Mouse (Mus musculus): ENCODE results near the gene Bcl11a. TPM values are rescaled to one million over a fixed set of nuclear protein-coding genes. Genes with fewer than 3 reads are reported as not detected.

Bcl11a gene
- total and polyA plus RNA-seq, 2 experiments from 2014 or later: 70.8 to 173 TPM

DNA sequence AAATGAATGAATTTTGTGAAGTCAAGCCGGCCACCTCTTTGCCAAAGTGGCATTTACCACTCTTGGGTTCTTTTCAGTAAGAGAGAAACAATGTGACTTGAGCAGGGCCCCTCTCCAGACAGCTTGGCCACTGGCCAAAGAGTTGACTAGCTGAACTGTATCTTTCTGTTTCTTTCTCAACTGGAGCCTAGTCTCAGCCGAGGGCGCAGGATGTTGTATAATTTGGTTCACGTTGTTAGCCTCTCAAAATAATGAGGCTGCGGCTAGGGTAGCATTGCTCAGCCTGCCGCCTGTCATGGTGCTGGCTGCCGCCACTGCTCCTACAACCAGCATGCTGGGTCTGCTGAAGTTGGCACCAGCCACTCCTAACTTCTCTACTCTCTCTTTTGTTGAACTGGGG, 84.2 kb downstream of the Bcl11a start:
- H3K9me3 ChIP-seq (ENCODE audit: low read length): no peaks in the 10 kb centered on the region
- peak; percentile 83 for DNase-seq
- no peak overlapping the region for H3K4me2 ChIP-seq (ENCODE audit: low read depth)
- peaks cover 24% of the 10 kb centered on the region for H3K36me3 ChIP-seq (ENCODE audit: insufficient read depth)
- TF ChIP-seq CTCF (IDR thresholded peaks at IDR 0.05; ENCODE audit: low read depth): no peak
- peak overlapping the region; percentile 57; the same call in 1 of the 2 replicates for H3K27ac ChIP-seq (ENCODE audit: low read depth, low read length)
- no peaks in the 10 kb centered on the region for H3K27me3 ChIP-seq (ENCODE audit: insufficient read depth, low read length)
- WGBS: 12% methylated on average over 7 of the region's 7 CpGs
- peak; percentile 86 for ATAC-seq
- no peak overlapping the region for H3K9ac ChIP-seq
- peaks cover 35% of the 10 kb centered on the region for H3K4me1 ChIP-seq (ENCODE audit: insufficient read depth)
- no peak overlapping the region for H3K4me3 ChIP-seq (ENCODE audit: low read depth, low read length)

DNA sequence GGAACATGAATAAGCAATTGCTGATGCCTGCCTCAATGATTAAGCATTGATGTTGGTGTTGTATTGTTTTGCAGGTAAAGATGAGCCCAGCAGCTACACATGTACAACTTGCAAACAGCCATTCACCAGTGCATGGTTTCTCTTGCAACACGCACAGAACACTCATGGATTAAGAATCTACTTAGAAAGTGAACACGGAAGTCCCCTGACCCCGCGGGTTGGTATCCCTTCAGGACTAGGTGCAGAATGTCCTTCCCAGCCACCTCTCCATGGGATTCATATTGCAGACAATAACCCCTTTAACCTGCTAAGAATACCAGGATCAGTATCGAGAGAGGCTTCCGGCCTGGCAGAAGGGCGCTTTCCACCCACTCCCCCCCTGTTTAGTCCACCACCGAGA, 85.2 kb downstream of the Bcl11a start:
- Histone ChIP-seq H3K27ac (ENCODE audit: low read depth, low read length) (peak overlapping the region; percentile 57; the same call in 1 of the 2 replicates), H3K36me3 (ENCODE audit: insufficient read depth) (peaks cover 24% of the 10 kb centered on the region), H3K9ac (no peak overlapping the region), H3K27me3 (ENCODE audit: insufficient read depth, low read length) (no peaks in the 10 kb centered on the region), H3K9me3 (ENCODE audit: low read length) (no peaks in the 10 kb centered on the region), H3K4me2 (ENCODE audit: low read depth) (no peak overlapping the region), H3K4me3 (ENCODE audit: low read depth, low read length) (no peak overlapping the region), H3K4me1 (ENCODE audit: insufficient read depth) (peaks cover 35% of the 10 kb centered on the region)
- WGBS: 97% methylated on average over 8 of the region's 8 CpGs
- DNase-seq: no peak
- TF ChIP-seq CTCF (IDR thresholded peaks at IDR 0.05; ENCODE audit: low read depth): no peak
- no peak for ATAC-seq

DNA sequence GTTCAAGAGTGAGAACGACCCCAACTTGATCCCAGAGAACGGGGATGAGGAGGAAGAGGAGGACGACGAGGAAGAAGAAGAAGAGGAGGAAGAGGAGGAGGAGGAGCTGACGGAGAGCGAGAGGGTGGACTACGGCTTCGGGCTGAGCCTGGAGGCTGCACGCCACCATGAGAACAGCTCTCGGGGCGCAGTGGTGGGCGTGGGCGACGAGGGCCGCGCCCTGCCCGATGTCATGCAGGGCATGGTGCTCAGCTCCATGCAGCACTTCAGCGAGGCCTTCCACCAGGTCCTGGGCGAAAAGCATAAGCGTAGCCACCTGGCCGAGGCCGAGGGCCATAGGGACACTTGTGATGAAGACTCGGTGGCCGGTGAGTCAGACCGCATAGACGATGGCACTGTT, 86.2 kb downstream of the Bcl11a start:
- no peak overlapping the region for H3K27ac ChIP-seq (ENCODE audit: low read depth, low read length)

DNA sequence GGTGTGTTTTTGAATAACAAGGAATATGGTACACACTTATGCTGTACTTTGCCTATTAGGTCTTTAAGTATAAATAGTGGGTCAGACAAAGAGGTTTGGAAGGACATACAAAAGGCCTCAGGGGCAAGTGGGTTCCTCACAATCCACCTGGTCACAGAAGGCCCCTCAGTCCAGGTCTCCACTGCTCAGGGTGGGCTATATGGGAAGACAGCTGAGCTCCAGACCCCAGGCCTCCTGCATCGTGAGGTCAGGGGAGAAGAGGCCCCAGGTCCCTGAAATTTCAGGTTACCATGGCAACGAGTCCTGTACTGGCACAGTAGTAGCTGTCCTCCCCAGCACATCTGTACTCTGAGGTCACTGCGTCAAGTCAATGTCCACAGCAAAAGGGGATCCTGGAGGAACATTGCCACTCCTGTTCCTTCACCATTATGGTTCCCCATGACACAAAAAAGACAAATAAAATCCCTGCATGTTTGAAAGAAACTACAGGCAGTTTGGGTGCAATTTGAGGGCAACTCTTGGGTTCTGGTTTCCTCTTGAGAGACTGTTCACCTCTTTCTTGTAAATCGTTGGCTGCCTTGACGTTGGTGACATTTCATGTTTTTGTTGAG, 93.9 kb downstream of the Bcl11a start:
- no peak overlapping the region for H3K27ac ChIP-seq (ENCODE audit: low read depth, low read length)
- H3K4me2 ChIP-seq (ENCODE audit: low read depth): no peak overlapping the region
- H3K9ac ChIP-seq: no peak overlapping the region
- H3K9me3 ChIP-seq (ENCODE audit: low read length): no peaks in the 10 kb centered on the region
- ATAC-seq: peak; percentile 15; the same call in 1 of the 2 replicates
- H3K4me1 ChIP-seq (ENCODE audit: insufficient read depth): 0 out of 2 replicates have a peak, but pooled peaks cover 4% of the 10 kb centered on the region
- H3K4me3 ChIP-seq (ENCODE audit: low read depth, low read length): no peak overlapping the region
- TF ChIP-seq CTCF (IDR thresholded peaks at IDR 0.05; ENCODE audit: low read depth): no peak
- H3K36me3 ChIP-seq (ENCODE audit: insufficient read depth): peaks cover 12% of the 10 kb centered on the region
- 79% methylated on average over 5 of the region's 5 CpGs for WGBS
- H3K27me3 ChIP-seq (ENCODE audit: insufficient read depth, low read length): no peaks in the 10 kb centered on the region
- no peak for DNase-seq

More for the DNA sequence above, 86.2 kb downstream of the Bcl11a start:
- Histone ChIP-seq H3K4me2 (ENCODE audit: low read depth) (no peak overlapping the region), H3K9ac (no peak overlapping the region), H3K9me3 (ENCODE audit: low read length) (no peaks in the 10 kb centered on the region), H3K4me1 (ENCODE audit: insufficient read depth) (peaks cover 39% of the 10 kb centered on the region), H3K27me3 (ENCODE audit: insufficient read depth, low read length) (no peaks in the 10 kb centered on the region), H3K36me3 (ENCODE audit: insufficient read depth) (peaks cover 24% of the 10 kb centered on the region), H3K4me3 (ENCODE audit: low read depth, low read length) (no peak overlapping the region)
- 97% methylated on average over 26 of the region's 26 CpGs for WGBS
- no peak for DNase-seq
- no peak for TF ChIP-seq CTCF (IDR thresholded peaks at IDR 0.05; ENCODE audit: low read depth)
- no peak for ATAC-seq

DNA sequence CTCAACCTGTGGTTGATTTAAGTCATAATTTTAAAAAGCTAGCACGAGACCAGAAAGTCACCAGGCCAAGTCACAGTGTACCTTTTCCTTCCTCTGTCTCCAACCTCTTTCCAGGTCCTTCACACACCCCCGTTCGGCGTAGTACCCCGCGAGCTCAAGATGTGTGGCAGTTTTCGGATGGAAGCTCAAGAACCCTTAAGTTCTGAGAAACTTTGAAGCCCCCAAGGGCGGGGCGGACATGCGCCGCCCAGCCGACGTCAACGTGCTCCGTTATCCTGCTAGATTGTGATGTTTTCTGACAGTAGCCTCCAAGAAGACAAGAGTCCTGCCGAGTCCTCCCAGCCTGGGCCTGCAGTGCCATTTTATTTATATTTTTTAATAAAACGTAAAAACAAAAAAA, 94.7 kb downstream of the Bcl11a start:
- 94% methylated on average over 17 of the region's 17 CpGs for WGBS
- H3K9me3 ChIP-seq (ENCODE audit: low read length): no peaks in the 10 kb centered on the region
- H3K36me3 ChIP-seq (ENCODE audit: insufficient read depth): peaks cover 12% of the 10 kb centered on the region
- no peak for ATAC-seq
- no peak overlapping the region for H3K4me3 ChIP-seq (ENCODE audit: low read depth, low read length)
- TF ChIP-seq CTCF (IDR thresholded peaks at IDR 0.05; ENCODE audit: low read depth): no peak
- H3K4me2 ChIP-seq (ENCODE audit: low read depth): no peak overlapping the region
- H3K27me3 ChIP-seq (ENCODE audit: insufficient read depth, low read length): no peaks in the 10 kb centered on the region
- no peak overlapping the region for H3K27ac ChIP-seq (ENCODE audit: low read depth, low read length)
- H3K4me1 ChIP-seq (ENCODE audit: insufficient read depth): 0 out of 2 replicates have a peak, but pooled peaks cover 4% of the 10 kb centered on the region
- no peak overlapping the region for H3K9ac ChIP-seq
- no peak for DNase-seq

DNA sequence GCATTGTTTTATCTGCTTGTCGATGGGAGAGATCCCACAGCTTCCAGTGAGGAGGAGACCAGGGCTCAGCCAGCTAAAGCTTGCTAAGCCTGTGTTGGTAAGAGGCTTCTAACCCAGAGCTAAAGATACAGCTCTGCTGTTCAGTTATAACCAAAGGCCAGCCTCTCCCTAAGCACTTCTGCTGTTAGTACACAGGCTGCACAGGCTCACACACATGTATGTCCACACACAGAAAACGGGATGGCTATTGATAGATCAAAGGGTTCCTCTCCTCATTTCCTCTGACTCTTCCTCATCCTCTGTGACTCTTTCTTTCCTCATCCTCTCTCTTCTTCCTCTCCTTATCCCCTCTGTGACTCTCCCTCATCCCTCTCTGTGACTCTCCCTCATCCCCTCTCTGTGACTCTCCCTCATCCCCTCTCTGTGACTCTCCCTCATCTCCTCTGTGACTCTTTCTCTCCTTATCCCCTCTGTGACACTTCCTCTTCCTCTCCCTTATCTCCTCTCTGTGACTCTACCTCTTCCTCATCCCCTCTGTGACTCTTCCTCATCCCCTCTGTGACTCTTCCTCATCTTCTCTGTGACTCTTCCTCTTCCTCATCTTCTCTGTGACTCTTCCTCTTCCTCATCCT, 96.4 kb downstream of the Bcl11a start:
- TF ChIP-seq CTCF (IDR thresholded peaks at IDR 0.05; ENCODE audit: low read depth): no peak
- WGBS: 73% methylated on average over 2 of the region's 2 CpGs

DNA sequence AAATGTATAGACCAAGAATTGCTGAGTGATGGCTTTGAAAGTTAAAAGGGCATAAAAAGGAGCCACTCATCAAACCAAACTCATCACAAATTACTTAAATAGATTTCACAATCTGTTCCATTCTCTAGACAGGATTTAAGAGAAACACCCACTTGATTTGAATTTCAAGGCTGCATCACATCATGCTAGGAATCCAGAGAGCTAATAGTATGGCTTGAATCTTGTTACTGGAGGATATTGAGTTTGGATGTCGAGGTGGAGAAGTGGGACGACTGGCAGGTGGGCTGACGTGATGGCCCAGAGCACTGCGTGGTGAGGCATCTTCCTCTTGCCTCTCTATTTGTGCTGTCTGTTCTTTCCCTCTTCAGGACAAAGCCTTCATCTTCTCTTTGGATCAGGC, 99.6 kb downstream of the Bcl11a start:
- Histone ChIP-seq H3K4me2 (ENCODE audit: low read depth) (no peak overlapping the region), H3K9me3 (ENCODE audit: low read length) (no peaks in the 10 kb centered on the region), H3K9ac (no peak overlapping the region), H3K27ac (ENCODE audit: low read depth, low read length) (no peak overlapping the region), H3K4me3 (ENCODE audit: low read depth, low read length) (no peak overlapping the region), H3K27me3 (ENCODE audit: insufficient read depth, low read length) (no peaks in the 10 kb centered on the region), H3K36me3 (ENCODE audit: insufficient read depth) (peaks cover 8% of the 10 kb centered on the region; the same call in 1 of the 2 replicates), H3K4me1 (ENCODE audit: insufficient read depth) (no peaks in the 10 kb centered on the region)
- no peak for TF ChIP-seq CTCF (IDR thresholded peaks at IDR 0.05; ENCODE audit: low read depth)
- 88% methylated on average over 4 of the region's 4 CpGs for WGBS
- DNase-seq (no peak), ATAC-seq (peak; percentile 12; the same call in 1 of the 2 replicates)

More for the DNA sequence above, 96.4 kb downstream of the Bcl11a start:
- no peak overlapping the region for H3K27ac ChIP-seq (ENCODE audit: low read depth, low read length)
- H3K4me3 ChIP-seq (ENCODE audit: low read depth, low read length): no peak overlapping the region
- no peaks in the 10 kb centered on the region for H3K9me3 ChIP-seq (ENCODE audit: low read length)
- H3K36me3 ChIP-seq (ENCODE audit: insufficient read depth): peaks cover 12% of the 10 kb centered on the region
- DNase-seq (no peak), ATAC-seq (no peak)
- H3K4me2 ChIP-seq (ENCODE audit: low read depth): no peak overlapping the region
- H3K27me3 ChIP-seq (ENCODE audit: insufficient read depth, low read length): no peaks in the 10 kb centered on the region
- no peaks in the 10 kb centered on the region for H3K4me1 ChIP-seq (ENCODE audit: insufficient read depth)
- H3K9ac ChIP-seq: no peak overlapping the region

Data from forebrain, postnatal 0 days (tissue).